Comparison of ENCODE assay signal across 8 mouse cellular contexts in genomic region chr10:122894555-122895069, GRCm38 (mm10).
DNase-seq lines count a peak whose midpoint lies in the region; ATAC-seq and TF ChIP-seq lines count a peak whose summit lies in the region.

No protein-coding gene starts in this region.

- TF ChIP-seq EP300 in liver, postnatal 0 days (IDR thresholded peaks at IDR 0.05; ENCODE audit: low read depth) = no peak

- no peaks in the 10 kb centered on the region for H3K36me3 ChIP-seq in hindbrain, embryonic 15.5 days
- no peaks in the 10 kb centered on the region for H3K36me3 ChIP-seq in liver, postnatal 0 days (replicated peaks; ENCODE audit: insufficient read depth, low read length)

- no peak overlapping the region for H3K4me3 ChIP-seq in hindbrain, embryonic 15.5 days
- H3K4me3 ChIP-seq in liver, postnatal 0 days (ENCODE audit: low read depth, low read length) = no peak overlapping the region

- H3K4me1 ChIP-seq in hindbrain, embryonic 15.5 days (replicated peaks) = peaks cover 28% of the 10 kb centered on the region
- peaks cover 4% of the 10 kb centered on the region; the same call in 1 of the 2 replicates for H3K4me1 ChIP-seq in liver, postnatal 0 days (ENCODE audit: insufficient read depth)

- H3K9me3 ChIP-seq in hindbrain, embryonic 15.5 days = no peaks in the 10 kb centered on the region
- no peaks in the 10 kb centered on the region for H3K9me3 ChIP-seq in liver, postnatal 0 days (ENCODE audit: low read length)

- ATAC-seq in hindbrain, embryonic 15.5 days (ENCODE audit: low FRiP score, low read depth) = peak; percentile 75
- peak; percentile 15; the same call in 1 of the 2 replicates for ATAC-seq in liver, postnatal 0 days

- no peak overlapping the region for H3K9ac ChIP-seq in hindbrain, embryonic 15.5 days
- no peak overlapping the region for H3K9ac ChIP-seq in liver, postnatal 0 days (replicated peaks)

- H3K27me3 ChIP-seq in hindbrain, embryonic 15.5 days = no peaks in the 10 kb centered on the region
- H3K27me3 ChIP-seq in liver, postnatal 0 days (ENCODE audit: insufficient read depth, low read length) = no peaks in the 10 kb centered on the region

- no peak for TF ChIP-seq CTCF in liver, postnatal 0 days (IDR thresholded peaks at IDR 0.05; ENCODE audit: low read depth)

- peak overlapping the region; percentile 46 for H3K27ac ChIP-seq in hindbrain, embryonic 15.5 days (replicated peaks)
- no peak overlapping the region for H3K27ac ChIP-seq in liver, postnatal 0 days (ENCODE audit: low read depth)

- DNase-seq in spleen, adult 18-20 months = peak; percentile 10 to 13
- no peak for DNase-seq in spleen, adult 12 weeks (ENCODE audit: low spot score)
- DNase-seq in cerebellum, adult 9-10 months = peak; percentile 90
- peak; percentile 64 for DNase-seq in gastrocnemius, postnatal 14 days
- DNase-seq in liver, postnatal 0 days = peak; percentile 20
- DNase-seq in skeletal muscle tissue, adult 2 months (ENCODE audit: low read depth, low spot score) = peak; percentile 79
- no peak for DNase-seq in thymus, postnatal 14 days

- H3K4me2 ChIP-seq in hindbrain, embryonic 15.5 days = no peak overlapping the region
- H3K4me2 ChIP-seq in liver, postnatal 0 days (ENCODE audit: low read depth, low read length) = no peak overlapping the region

- intact Hi-C loops in gastrocnemius, postnatal 14 days (cut with DNase I; ENCODE audit: low total_unique reads) = no loop called here

- WGBS in hindbrain, embryonic 15.5 days = 53% methylated on average over 12 of the region's 12 CpGs
- 60% methylated on average over 12 of the region's 12 CpGs for WGBS in liver, postnatal 0 days (ENCODE audit: insufficient replicate concordance)

Comparison
In these comparisons a context has a peak if more than half of its experiments do, and no peak if none do; other contexts are left out.
1. DNase-seq: peak in spleen, adult 18-20 months (2 of 2), cerebellum, adult 9-10 months (single experiment), gastrocnemius, postnatal 14 days (single experiment), liver, postnatal 0 days (single experiment) and skeletal muscle tissue, adult 2 months (single experiment); none in spleen, adult 12 weeks (single experiment) and thymus, postnatal 14 days (single experiment).